Mouse (Mus musculus): ENCODE measurements around the gene St6galnac3.

The St6galnac3 gene

DNA sequence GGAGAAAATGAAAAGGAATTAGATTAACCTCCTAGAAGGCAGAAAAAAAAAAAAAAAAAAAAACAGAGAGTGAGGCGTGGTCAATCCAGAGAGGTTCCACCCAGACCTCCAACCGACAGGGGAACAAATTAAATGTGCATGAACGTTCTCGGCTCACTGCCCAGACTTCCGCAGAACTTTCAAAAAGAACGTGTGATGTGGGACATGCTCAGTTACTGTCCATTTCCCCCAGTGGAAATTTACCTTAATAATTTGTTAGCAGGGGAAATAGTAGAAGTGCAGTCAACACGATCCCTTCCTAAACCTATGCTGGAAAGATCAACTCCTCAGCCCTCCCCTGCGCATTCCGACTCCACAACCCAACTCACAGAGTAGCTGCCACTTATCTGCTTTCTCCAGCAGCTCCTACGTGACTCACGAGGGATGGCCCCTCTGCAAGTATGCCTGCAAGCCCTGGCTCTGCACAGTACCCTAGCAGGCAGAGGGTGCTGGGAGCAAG lies 35.1 kb downstream of the St6galnac3 start:
- DNase-seq, result no peak

DNA sequence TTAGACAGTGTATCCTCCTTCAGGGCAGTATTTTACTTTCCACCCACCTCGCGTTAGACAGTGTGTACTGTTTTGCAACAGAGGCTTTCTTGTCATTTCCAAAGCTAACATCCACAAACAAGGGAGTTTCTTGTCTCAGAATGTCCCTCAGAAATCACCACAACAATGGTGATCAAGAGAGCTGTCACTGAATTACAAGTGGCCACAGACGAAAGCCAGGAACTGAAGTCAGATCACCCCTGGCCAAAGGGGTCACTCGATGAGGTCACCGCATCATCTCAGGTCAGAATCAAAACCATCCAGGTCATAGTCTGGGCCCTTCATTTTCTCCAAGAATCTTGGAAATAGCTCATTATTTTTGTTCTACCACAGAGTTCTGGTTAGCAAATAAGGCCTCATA lies 37.1 kb downstream of the St6galnac3 start:
- no peak for DNase-seq

DNA sequence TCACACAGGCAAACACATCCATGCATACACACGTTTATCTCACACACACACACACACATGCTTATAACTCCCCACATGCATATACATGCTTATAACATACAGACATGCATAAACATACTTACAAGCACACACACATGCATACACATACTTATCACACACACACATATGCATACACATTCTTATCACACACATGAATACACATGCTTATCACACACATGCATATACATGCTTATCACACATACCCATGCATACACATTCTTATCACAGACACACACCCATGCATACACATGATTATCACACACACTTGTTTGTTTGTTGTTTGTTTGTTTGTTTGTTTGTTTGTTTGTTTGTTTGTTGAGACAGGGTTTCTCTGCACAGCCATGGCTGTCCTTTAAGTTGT lies 40.1 kb downstream of the St6galnac3 start:
- no peak for DNase-seq

DNA sequence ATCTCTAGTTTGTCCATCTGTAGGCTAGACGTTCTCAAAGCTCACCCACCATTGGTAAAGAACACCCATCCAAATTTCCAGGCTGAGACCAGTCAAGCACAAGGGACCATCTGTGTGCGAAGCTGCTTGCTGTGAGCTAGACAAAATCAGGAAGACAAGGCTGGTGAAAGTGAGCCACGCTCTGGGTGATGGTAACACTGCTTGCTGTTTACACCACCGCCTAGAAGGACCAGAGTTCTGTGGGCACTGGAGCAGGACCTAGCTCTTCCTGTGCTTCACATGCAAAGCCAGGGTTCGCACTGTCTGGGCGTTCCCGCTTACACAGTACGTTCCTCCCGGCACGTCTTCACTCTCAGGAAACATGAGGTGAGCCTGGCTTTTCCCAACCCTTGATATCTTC lies 42.7 kb downstream of the St6galnac3 start:
- peak; percentile 42 to 61 for DNase-seq

DNA sequence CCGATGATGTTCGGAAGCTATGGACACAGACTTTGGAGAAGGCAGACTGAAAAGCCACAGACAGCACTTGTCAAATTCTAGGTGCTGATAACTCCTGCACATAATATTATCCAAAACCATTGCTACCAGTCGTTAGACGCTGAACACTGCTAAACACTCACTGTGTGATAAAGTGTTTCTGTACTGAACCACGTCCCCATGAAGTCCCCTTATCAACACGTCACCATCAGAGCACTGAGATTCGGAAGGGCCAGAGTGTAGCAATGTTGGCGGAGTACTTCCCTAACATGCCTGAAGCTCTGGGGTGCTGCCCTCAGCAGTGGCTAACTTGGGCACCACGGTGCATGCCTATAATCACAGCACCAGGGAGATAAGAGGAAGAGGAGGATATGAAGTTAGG lies 43.3 kb downstream of the St6galnac3 start:
- DNase-seq, result no peak

DNA sequence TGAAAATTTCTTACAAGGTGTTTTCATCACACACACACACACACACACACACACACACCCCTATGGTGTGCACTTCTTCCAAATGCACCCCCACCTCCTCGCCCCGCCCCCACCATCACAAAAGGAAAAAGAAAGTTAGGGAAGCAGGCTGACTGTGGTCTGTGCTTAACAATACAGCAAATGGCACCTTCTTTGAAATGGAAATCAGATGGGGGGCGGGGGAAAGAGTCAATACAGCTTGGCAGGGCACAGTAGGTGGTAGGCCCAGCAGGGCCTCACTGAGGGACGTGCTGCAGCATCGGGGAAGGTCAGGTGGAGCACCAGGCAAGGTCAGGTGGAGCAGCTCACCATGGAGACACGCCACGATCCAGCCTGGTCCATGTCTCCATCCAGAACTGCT lies 49.1 kb downstream of the St6galnac3 start:
- no peak for DNase-seq

DNA sequence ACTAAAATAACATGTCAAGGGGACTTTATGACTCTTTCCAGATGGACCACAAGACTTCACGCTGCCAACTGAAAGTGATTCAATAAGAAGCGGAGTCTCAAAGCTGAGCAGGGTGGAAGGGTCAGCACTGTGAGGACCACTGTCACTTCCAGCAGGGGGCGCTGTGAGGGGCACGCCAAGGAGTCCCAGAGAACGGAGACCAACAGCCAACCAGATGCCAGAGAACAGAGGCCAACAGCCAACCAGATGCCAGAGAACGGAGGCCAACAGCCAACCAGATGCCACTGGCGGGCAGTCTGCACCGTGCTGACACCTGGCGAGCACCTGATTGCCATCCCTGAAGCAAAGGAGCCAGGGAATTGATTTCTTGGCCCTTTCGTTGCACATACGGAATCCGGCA lies 49.9 kb downstream of the St6galnac3 start:
- peak; percentile 73 to 85 for DNase-seq

DNA sequence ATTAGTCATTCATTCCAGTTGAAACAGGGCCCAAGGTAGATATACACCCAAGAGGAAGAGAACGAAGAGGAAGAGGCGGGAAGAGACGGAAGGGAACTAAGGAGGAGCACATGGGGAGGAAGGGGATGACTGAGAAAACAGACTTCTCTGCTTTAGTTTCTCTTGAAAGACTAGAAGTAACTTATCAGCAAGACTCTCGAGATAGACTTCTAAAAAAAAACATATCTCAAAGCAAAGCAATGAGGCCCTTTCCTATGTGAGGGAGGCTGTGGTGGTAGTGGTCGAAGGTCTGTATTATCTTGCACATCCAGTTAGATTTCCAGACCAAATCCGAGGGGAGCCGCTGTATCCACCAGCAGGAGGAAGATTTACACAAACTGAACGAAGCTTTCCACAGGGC lies 50.6 kb downstream of the St6galnac3 start:
- DNase-seq, result no peak

DNA sequence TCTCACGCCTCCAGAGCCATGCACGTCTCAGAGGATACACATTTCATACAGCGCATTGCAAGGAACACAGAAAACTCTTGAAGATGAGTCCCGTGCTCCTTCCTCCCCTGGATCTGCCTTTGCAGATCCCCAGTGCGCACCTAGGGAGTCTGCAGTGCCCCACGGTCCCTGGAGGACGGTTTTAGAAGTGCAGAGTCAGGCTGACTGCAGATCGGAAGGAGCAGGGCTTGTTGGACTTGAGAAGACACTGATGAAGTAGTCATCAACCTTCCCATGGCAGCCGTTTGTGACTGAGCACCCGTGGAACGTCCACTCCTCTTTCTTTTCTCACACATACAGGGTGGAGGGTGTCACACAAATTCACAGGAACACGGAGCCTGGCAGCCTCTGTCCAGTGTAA lies 51.5 kb downstream of the St6galnac3 start:
- no peak for DNase-seq

DNA sequence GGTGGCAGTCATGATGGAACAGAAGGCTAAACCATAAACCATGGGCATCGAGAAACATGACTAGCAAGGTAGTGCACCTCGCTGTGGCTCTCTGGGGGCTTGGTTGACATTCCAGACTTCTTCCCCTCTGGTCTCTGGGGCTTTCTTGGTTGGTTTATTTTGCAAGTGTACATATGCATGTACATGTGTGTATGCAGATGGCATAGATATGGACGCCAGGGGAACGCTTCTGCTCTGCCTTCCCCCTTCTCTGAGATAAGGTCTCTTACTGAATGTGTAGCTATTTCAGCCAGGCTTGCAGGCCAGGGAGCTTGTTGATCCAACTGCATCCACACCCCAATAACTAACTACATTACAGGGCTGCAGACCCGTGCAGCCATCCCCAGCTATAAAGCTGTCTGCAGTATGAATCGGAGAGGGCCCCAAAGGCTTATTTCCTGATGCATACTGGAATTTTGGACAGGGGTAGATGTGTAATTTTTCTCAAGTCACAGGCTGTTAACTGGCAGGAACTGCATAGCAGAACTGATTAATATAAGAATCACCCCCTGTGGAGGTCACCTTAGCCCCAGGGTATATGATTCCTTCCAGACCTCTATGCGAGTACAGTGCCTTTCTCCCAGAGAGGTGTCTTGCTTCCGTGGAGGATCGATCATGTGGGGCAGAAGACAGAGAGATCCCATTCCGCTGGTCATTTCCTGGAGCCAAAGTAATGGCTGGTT lies 53.9 kb downstream of the St6galnac3 start:
- no peak for DNase-seq

DNA sequence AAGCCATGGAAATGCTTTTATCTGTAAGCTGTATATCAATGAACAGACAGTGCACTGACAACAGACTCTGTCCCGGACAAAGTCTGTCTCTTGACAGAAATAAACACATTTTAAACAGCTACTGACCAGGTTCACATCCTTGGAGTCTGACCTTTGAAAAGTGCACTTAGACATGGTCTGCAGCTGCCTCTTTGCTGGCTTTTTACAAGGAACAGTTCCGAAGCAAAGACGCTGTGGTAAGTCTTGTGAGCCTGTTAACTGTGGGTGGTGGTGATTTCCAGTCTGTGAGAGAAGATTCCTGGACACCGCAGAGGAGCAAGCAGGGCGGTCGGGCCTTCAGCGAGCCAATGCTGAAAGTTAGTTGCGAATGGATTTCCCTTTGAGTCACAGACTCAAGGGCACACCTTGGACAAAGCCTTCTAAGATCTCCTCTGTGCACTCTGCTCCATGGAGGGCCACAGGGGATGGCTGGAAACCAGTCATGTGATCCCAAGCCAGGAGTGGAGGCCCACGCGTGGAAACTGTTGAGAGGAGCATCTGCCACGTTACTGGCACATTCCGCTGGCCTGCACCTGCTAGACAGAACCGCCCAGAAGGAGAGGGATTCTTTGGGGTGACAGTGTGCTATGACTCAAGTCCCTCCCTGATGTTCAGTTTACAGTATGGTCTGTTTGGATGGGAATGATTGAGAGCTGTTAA lies 55.1 kb downstream of the St6galnac3 start:
- DNase-seq, result no peak

DNA sequence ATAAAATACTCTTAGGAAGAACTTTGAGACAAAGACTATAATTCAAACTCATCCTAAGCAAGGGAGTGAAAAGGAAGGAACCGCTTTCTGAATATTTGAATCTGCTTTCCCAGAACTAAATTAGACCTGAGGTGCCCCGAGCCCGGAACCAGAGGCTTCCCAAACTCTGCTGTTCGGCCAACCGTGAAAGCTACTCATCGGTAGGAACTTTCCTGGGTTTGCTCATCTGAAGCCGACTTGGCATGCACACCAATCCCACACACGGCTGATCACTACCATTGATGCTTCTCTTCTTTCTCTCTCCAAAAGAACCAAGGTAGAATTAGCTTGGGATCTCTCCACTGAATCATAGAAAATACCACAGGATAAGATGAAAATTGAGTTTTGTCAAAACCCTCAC lies 55.6 kb downstream of the St6galnac3 start:
- no peak for DNase-seq

DNA sequence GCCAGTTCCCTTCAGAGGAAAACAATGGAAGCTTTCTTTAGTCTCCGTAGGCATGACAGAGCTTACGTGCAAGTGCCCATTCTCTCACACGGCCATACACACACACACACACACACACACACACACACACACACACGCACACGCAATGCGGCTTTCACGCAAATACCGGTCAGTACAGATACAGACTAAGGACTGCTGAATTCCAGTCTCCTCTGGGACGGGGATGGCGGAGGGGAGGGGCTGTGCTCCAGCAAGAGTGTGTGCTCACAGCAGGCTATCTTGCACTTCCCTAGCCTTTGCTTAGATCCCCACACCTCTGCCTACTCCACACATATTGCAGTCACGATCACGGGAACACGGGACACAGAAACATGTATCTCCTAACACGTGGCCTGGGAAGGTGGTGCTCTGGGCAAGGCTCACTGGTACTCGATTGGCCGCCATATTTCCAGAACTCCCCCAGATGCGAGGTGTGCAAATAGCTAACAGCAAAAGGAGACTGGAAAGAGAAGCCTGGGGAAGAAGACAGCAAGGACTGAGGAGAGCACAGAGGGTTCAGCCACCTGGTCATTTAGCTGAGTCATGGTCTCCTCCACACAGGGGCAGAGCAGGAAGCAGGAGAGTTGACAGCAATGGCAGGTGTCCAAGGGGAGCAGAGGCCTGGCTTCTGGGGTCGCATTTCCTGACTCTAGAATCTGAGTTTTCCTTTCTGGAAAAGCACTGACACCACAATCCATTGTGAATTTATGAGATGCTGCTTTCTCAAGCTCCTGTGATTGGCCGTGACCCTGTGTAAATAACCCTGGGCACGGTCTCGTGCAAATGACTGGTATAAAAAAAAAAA lies 56.3 kb downstream of the St6galnac3 start:
- DNase-seq, result peak in 1 of 2 experiments; percentile 43

DNA sequence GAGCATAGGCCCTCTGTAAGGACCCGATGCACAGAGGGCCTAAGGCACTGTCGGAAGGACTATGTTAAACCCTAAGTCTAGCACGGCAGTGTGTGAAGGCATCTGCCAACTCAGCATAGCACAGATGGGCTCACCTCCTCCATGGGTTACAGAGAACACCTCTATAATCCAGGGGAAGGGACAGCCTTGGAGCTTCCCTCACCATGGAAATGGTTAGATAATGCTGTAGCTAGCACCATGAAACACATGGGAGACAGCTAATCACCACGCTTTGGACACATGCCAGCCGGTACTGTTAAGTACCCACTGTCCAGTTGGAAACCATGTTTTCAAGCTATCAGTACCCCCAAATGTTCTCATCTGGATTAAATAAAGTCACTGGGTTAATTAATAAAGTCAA lies 60.3 kb downstream of the St6galnac3 start:
- peak; percentile 42 to 57 for DNase-seq

DNA sequence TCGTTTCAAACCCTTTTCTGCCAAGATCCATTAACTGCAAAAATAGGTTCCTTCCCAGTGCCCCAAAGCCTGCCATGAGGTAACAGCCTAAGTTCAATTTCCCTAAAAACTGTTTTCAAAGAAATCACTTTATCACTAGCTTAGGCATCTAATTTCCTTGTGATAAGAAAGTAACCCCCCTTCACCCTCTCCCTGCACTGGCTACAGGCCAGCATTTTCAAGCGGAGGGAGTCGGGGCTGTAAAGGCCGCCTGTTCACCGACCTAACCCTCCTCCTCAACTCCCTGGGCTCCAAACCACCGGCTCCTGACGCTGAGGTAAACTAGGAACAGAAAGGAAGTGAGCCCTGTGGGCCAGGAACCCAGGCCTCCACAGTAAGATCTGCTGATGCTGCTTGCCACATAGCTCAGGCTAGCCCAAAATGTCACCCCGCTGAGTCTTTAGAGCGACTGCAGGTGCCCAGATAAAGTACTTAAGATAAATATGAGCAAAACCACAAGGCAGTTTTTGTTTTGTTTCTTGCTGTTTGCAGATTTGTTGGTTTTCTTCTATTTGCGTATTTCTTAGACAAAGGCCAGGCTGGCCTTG lies 61.0 kb downstream of the St6galnac3 start:
- DNase-seq, result no peak

DNA sequence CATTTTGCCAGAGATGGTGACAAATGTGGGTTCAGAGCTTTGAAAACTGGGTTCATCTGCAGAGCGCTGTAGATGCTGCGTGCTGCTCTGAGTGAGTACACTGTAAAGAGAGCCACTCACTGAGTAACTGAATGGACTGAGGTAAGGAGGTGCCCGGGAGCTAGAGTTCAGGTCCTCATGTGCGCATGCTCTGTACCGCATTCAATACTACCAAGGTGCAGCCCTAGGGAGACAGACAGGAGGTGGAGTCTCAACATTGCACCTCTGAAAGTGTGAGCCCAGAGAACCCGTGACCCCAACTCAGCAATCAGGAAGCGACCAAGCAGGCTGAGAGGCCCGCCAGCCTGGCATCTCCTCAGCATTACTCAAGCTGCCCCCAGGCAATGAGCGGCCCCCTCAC lies 62.2 kb downstream of the St6galnac3 start:
- no peak for DNase-seq

DNA sequence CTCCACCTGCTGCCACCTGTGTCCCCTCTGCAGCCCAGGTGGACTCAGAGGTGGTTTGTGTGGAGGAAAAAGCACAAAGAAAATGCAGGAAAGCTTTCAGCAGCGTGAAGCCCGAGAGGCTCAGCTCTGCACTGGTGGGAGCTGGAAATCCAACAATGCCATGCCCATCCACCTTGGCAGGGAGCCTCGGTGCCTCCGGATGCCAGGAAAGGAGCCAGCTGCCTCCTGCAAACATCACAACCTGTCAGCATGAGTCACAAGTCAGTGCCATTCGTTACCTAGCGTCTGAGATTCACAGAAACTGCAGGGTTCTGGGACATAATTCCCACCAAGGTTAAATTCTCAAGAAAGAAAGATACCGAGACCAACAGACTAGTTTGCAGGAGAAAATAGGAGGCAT lies 63.0 kb downstream of the St6galnac3 start:
- peak; percentile 93 to 95 for DNase-seq

DNA sequence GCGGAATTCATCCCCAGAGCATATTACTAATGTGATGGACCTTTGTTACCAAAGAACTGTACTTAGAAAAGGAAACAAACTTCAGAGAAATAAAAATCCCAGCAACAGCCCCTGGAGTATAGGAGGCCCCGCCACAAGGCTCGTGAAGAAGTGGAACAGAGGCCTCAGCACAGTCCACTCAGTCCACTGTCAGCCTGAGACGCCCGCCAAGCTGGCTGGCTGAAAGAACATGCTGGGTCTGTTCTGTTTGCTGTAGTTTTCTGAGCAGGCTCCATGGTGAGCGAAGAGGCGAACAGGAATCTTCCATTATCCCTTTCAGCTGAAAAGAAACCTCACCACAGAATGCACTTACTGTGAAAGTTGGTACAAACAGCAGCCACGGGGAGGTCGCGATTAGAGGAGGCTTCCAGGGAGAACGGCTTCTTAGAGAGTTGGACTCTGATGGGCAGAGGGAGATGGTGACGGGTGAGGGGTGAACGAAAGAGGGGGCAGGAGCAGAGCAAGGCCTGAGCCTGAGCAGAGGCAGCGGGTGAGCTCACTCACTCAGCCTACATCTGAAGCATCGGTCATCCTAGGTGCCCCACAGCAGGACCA lies 65.3 kb downstream of the St6galnac3 start:
- DNase-seq, result peak in 1 of 2 experiments; percentile 42

DNA sequence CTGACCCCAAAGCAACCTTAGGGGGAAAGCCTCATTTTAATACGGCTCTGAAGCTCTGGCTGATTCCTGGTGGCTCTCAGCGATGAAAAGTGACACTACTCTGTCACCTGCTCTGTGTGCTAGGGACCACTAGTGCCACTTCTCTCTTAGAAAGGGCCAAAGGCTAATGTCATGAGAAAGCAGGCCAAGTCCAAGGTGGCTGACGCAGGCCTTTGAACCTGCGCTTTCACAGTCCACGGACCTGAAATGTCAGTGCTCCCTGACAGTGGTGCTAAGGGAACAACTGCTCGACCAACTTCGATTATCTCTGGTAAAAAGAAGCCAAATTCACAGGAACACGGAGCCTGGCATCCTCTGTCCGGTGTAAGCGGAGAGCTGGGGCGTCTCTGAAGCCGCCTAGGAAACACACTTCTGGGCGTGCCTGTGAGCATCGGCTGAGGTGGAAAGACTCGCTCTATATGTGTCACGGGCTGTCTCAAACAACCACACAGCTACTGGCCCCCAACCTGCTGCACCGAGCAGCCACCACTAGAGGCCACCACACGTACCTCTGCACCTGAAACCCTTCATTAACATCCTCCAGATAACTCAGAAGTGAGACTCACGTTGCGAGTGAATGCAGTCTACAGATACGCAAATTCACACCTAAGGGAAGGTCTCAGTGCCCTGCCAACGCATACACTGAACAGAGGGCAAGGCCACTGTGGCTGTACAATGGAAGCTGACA lies 66.8 kb downstream of the St6galnac3 start:
- peak; percentile 78 to 80 for DNase-seq

DNA sequence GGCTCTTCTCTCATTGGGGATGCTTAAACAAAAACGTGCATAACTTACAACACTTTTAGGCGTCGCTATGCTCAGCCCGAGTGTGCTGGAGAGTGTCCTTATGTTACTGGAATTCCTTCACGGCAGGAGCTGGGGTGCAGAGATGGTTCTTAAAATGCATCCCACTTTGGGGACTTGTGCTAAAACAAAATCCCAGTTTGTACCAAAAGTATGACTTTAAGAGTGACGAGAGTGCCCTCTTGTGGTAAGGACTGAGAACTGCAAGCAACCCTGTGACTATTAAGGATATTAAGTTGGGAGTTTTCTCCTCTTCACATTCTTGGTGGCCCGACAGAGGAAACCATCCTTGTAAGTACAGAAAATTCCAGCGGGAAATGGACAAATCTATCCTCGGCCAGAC lies 69.9 kb downstream of the St6galnac3 start:
- DNase-seq, result peak; percentile 85 to 87

DNA sequence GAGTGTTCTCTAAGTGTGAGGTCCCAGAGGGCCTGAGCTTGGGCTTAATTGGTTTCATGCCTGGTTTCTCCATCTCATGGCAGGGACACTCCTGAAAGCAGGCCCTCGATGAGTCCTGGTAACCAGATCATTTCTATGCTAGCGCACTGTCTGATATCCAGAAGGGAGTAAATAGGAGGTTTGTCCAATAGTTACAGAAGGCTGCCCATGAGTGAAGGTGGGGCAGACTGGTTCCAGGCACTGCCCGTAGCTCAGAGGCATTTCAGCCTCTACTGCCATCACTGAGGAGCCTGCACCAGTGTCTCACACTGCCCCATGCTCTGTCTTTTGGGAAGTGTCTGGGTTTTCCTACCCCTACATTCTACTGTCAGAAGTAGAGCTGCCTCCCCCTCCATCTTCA lies 72.1 kb downstream of the St6galnac3 start:
- DNase-seq, result no peak

DNA sequence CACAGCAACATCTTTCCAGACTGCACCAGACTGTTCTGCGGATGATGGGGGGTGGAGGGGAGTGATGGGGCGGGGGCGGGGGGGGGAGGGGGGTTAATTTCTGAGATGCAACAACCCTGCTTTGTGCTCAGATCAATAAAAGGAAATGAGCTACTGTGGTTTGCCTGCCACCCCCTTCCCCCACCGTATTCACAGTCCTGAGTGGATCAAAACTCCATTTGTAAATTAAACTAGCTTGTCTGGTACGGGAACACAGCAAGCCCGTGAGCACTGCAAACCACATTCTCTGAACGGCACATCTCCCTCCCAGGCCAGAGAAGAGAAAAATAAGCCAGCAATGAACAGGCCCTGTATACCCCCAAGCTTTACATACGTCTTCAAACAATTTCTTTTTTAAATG lies 76.3 kb downstream of the St6galnac3 start:
- no peak for DNase-seq

All from cerebellum, postnatal 14 days (tissue).